Mouse (Mus musculus) liver, postnatal 0 days (tissue): ENCODE measurements at regions not wholly inside any gene's neighbourhood (a gene's known extent, or its start where the extent isn't known, plus 50 kb on each side); places are given as distances from the start of the nearest gene placed in this dataset.

Experiments
- CTCF ChIP-seq: sonication (generic); IDR thresholded peaks from 2 replicates; pipeline ENCODE4 v1.5.1; 2016; ENCODE audit warnings: antibody characterized with exemption, low read depth
- EP300 ChIP-seq: IDR thresholded peaks from 2 replicates; pipeline ENCODE4 v1.6.1; 2016; ENCODE audit warnings: antibody characterized with exemption, low read depth, mild to moderate bottlenecking

- TF ChIP-seq CTCF (no peak), EP300 (no peak)
Measured at GRCm38 (mm10) chr6:103352405-103353124, 157.8 kb upstream of the Chl1 start.
